Mouse (Mus musculus): ENCODE measurements around the gene Srebf2. TPM values are rescaled to one million over a fixed set of nuclear protein-coding genes. Genes with fewer than 3 reads are reported as not detected.
A peak's percentile ranks its signal among the peaks of the same experiment; 100 is the strongest.

Srebf2 gene
- polyA plus RNA-seq, 1 experiment from 2014 or later: 53.2 TPM

DNA sequence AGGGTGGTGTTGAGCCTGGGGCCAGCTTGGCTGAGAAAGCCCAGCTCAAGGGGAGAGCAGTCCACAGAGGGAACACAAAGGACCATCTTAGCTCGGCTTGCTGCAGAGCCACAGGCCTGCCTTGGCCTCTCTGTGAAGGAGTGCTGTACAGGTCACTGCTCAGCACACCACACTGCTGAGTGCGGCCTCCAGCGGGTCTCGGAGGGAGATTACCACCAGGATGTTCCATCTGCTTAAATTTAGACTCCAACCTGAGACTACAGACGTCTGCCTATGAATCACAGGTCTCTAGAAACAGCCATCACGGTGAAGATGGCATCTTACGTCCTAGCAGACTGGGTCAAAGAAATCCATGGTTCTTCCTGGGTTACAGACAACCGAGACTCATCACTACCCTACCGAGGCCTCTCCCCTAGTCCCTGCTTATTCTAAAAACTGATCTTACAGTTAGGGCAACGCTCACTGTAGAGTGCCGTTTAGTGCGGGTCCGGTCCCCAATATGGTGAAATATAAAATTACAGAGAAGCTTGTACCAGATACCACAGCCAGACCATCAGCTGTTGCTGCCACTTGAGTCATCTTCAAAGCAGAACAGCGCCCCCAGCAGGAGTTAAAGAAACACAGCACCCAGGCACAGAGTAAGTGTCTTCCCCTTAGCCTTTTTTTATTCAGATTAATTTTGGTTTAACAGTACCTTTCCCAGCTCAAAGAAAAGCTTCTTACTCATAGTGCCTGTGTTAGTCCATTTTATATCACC is 74.3 kb downstream of the Srebf2 start:
- Histone ChIP-seq H3K4me3 (ENCODE audit: low read depth, low read length) (no peak overlapping the region), H3K36me3 (ENCODE audit: control insufficient read depth, insufficient read depth) (no peaks in the 10 kb centered on the region), H3K9ac (ENCODE audit: low read depth, low read length) (no peak overlapping the region), H3K4me2 (ENCODE audit: low read depth, low read length) (no peak overlapping the region), H3K9me3 (replicated peaks; ENCODE audit: control insufficient read depth, low read length) (no peaks in the 10 kb centered on the region), H3K27me3 (ENCODE audit: control insufficient read depth, insufficient read depth, low read depth, low read length) (peaks cover 57% of the 10 kb centered on the region), H3K27ac (ENCODE audit: low read length) (no peak overlapping the region), H3K4me1 (ENCODE audit: control insufficient read depth, low read depth, low read length) (peaks cover 15% of the 10 kb centered on the region)
- WGBS (ENCODE audit: insufficient replicate concordance): 68% methylated on average over 14 of the region's 14 CpGs
- ATAC-seq (ENCODE audit: low read depth): no peak

DNA sequence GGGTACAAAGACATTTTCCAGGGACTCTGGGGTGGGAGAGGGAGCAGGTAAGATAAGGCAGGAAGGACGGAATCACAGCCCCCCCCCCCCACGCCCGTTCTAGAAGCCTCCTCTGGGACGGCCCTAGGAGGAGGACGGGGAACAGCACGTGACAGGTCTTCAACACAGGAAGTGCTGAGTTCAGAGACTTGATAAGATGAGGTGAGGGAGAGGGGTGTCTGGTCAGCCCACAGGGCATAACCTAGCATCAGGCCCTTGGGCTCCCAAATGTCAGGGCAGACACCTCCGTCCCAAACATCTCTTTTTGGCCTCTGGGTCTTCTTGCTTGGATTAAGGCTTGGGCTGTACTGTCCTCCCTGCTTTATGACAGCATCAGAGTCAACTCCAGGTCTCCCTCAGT is 76.3 kb downstream of the Srebf2 start:
- peaks cover 49% of the 10 kb centered on the region for H3K27me3 ChIP-seq (ENCODE audit: control insufficient read depth, insufficient read depth, low read depth, low read length)

DNA sequence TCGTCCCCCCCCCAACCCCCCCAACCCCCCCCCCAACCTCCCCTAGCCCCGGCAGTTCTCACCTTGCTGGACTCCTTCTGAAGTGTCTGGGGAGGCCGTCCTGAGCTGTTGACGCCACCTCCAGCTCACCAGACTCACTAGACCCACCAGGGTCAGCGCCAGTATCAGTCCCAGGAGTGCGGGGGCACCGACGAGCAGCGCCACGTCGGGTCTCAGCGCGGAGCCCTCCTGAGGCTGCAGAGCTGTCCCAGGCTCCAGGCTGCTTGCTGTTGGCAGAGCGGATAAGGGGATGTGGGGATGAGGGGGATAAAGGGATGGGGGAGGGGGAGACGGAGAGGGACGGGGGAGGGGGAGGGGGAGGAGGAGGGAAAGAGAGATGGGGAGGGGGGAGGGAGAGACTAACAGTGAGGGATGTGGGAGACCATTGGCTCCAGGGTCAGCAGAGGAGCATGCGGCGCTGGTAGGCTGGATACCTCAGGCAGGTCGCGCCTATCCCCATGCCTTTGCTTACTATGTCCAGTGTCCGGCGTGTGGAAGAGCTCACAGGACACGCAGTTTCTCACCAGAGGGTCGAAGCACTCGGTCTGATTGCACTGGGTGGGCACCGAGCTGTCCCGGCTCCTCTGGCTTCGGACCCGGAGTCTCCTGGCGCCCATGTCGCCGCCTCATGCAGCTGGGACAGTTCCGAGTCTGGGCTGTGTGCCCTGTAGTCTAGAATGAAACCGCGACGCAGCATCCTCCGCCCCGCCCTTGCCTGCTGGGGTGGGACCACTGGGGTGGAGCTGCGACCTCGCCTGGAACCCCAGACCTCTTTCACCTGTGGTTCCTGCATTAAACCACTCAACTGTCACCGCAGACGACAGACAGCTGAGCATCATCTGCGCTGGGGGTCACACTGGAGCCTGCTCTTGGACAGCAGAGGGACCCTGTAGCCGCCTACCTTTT is 76.9 kb downstream of the Srebf2 start, which contains the start of gene Tnfrsf13c:
Gene Tnfrsf13c (minus strand): TSS at position 713 of the 945 bp plus-strand sequence.
- H3K36me3 ChIP-seq (ENCODE audit: control insufficient read depth, insufficient read depth): no peaks in the 10 kb centered on the region
- no peak within 1 kb of the TSS for H3K27ac ChIP-seq (ENCODE audit: low read length)
- H3K9me3 ChIP-seq (replicated peaks; ENCODE audit: control insufficient read depth, low read length): no peaks in the 10 kb centered on the region
- H3K9ac ChIP-seq (ENCODE audit: low read depth, low read length): peak within 1 kb of the TSS; percentile 56
- H3K4me1 ChIP-seq (ENCODE audit: control insufficient read depth, low read depth, low read length): peaks cover 19% of the 10 kb centered on the region
- peak within 1 kb of the TSS; percentile 60 for H3K4me3 ChIP-seq (ENCODE audit: low read depth, low read length)
- WGBS (ENCODE audit: insufficient replicate concordance): 4% methylated on average over 43 of the region's 44 CpGs
- peak; percentile 69 for ATAC-seq (ENCODE audit: low read depth)
- H3K27me3 ChIP-seq (ENCODE audit: control insufficient read depth, insufficient read depth, low read depth, low read length): peaks cover 45% of the 10 kb centered on the region
- H3K4me2 ChIP-seq (ENCODE audit: low read depth, low read length): peak within 1 kb of the TSS; percentile 80

More for the DNA sequence above, 76.3 kb downstream of the Srebf2 start:
- Histone ChIP-seq H3K9me3 (replicated peaks; ENCODE audit: control insufficient read depth, low read length) (no peaks in the 10 kb centered on the region), H3K4me1 (ENCODE audit: control insufficient read depth, low read depth, low read length) (peaks cover 15% of the 10 kb centered on the region), H3K4me2 (ENCODE audit: low read depth, low read length) (no peak overlapping the region), H3K9ac (ENCODE audit: low read depth, low read length) (no peak overlapping the region), H3K36me3 (ENCODE audit: control insufficient read depth, insufficient read depth) (no peaks in the 10 kb centered on the region), H3K4me3 (ENCODE audit: low read depth, low read length) (no peak overlapping the region), H3K27ac (ENCODE audit: low read length) (no peak overlapping the region)
- WGBS (ENCODE audit: insufficient replicate concordance): 31% methylated on average over 7 of the region's 7 CpGs
- no peak for ATAC-seq (ENCODE audit: low read depth)

GRCm38 (mm10) chr15:82224602-82225215 is 77.7 kb downstream of the Srebf2 start:
- no peak overlapping the region for H3K27ac ChIP-seq (ENCODE audit: low read length)
- WGBS (ENCODE audit: insufficient replicate concordance): 37% methylated on average over 7 of the region's 7 CpGs
- peaks cover 27% of the 10 kb centered on the region for H3K4me1 ChIP-seq (ENCODE audit: control insufficient read depth, low read depth, low read length)
- H3K9me3 ChIP-seq (replicated peaks; ENCODE audit: control insufficient read depth, low read length): no peaks in the 10 kb centered on the region
- no peaks in the 10 kb centered on the region for H3K36me3 ChIP-seq (ENCODE audit: control insufficient read depth, insufficient read depth)
- peak; percentile 69 for ATAC-seq (ENCODE audit: low read depth)
- peak overlapping the region; percentile 56; the same call in 1 of the 2 replicates for H3K9ac ChIP-seq (ENCODE audit: low read depth, low read length)
- peak overlapping the region; percentile 80 for H3K4me2 ChIP-seq (ENCODE audit: low read depth, low read length)
- H3K4me3 ChIP-seq (ENCODE audit: low read depth, low read length): peak overlapping the region; percentile 60
- H3K27me3 ChIP-seq (ENCODE audit: control insufficient read depth, insufficient read depth, low read depth, low read length): peaks cover 37% of the 10 kb centered on the region

- H3K9ac ChIP-seq (ENCODE audit: low read depth, low read length): no peak overlapping the region
- H3K4me3 ChIP-seq (ENCODE audit: low read depth, low read length): no peak overlapping the region
- no peak overlapping the region for H3K4me2 ChIP-seq (ENCODE audit: low read depth, low read length)
- no peak for ATAC-seq (ENCODE audit: low read depth)
- peaks cover 38% of the 10 kb centered on the region for H3K4me1 ChIP-seq (ENCODE audit: control insufficient read depth, low read depth, low read length)
- no peaks in the 10 kb centered on the region for H3K36me3 ChIP-seq (ENCODE audit: control insufficient read depth, insufficient read depth)
- 69% methylated on average over 5 of the region's 5 CpGs for WGBS (ENCODE audit: insufficient replicate concordance)
- no peak overlapping the region for H3K27ac ChIP-seq (ENCODE audit: low read length)
- H3K27me3 ChIP-seq (ENCODE audit: control insufficient read depth, insufficient read depth, low read depth, low read length): peaks cover 36% of the 10 kb centered on the region
- H3K9me3 ChIP-seq (replicated peaks; ENCODE audit: control insufficient read depth, low read length): no peaks in the 10 kb centered on the region
These were observed 78.8 kb downstream of the Srebf2 start for GRCm38 (mm10) chr15:82225769-82226168.

DNA sequence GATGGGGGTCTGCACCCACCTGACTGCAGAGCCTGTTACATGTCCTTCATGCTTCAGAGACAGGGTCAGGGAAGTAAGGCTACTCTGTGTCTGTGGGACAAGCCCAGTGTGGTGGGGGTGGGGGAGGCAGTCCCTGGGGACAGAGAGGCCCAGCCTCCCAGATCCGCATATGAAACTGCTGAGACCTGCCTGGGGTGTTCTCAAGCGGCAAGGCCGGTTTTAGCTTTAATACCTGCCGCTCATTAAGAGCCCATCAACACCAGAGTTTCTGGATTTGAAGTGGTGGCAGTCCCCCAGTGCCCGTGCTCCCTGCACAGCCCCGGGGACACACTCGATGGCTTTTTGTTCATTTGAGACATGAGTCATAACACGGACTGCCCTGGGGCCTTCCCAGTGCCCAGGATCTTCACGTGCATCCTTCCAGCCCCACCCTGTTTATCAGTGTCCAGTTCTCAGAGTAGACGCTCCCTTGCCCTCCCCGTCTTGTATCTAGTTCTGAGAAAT is 82.6 kb downstream of the Srebf2 start:
- H3K4me2 ChIP-seq (ENCODE audit: low read depth, low read length): peak overlapping the region; percentile 64
- peak overlapping the region; percentile 27 for H3K4me3 ChIP-seq (ENCODE audit: low read depth, low read length)
- H3K27ac ChIP-seq (ENCODE audit: low read length): peak overlapping the region; percentile 87
- no peaks in the 10 kb centered on the region for H3K9me3 ChIP-seq (replicated peaks; ENCODE audit: control insufficient read depth, low read length)
- peaks cover 8% of the 10 kb centered on the region for H3K27me3 ChIP-seq (ENCODE audit: control insufficient read depth, insufficient read depth, low read depth, low read length)
- H3K4me1 ChIP-seq (ENCODE audit: control insufficient read depth, low read depth, low read length): peaks cover 31% of the 10 kb centered on the region
- H3K36me3 ChIP-seq (ENCODE audit: control insufficient read depth, insufficient read depth): no peaks in the 10 kb centered on the region
- 40% methylated on average over 11 of the region's 11 CpGs for WGBS (ENCODE audit: insufficient replicate concordance)
- peak; percentile 97 for ATAC-seq (ENCODE audit: low read depth)
- peak overlapping the region; percentile 59 for H3K9ac ChIP-seq (ENCODE audit: low read depth, low read length)

GRCm38 (mm10) chr15:82230098-82230611 is 83.2 kb downstream of the Srebf2 start:
- Histone ChIP-seq H3K4me3 (ENCODE audit: low read depth, low read length) (peak overlapping the region; percentile 27), H3K27ac (ENCODE audit: low read length) (peak overlapping the region; percentile 87), H3K27me3 (ENCODE audit: control insufficient read depth, insufficient read depth, low read depth, low read length) (peaks cover 3% of the 10 kb centered on the region), H3K9ac (ENCODE audit: low read depth, low read length) (peak overlapping the region; percentile 59), H3K4me1 (ENCODE audit: control insufficient read depth, low read depth, low read length) (peaks cover 26% of the 10 kb centered on the region), H3K36me3 (ENCODE audit: control insufficient read depth, insufficient read depth) (no peaks in the 10 kb centered on the region), H3K4me2 (ENCODE audit: low read depth, low read length) (peak overlapping the region; percentile 64), H3K9me3 (replicated peaks; ENCODE audit: control insufficient read depth, low read length) (no peaks in the 10 kb centered on the region)
- 56% methylated on average over 6 of the region's 6 CpGs for WGBS (ENCODE audit: insufficient replicate concordance)
- ATAC-seq (ENCODE audit: low read depth): peak; percentile 27

- no peak for ATAC-seq (ENCODE audit: low read depth)
- Histone ChIP-seq H3K27me3 (ENCODE audit: control insufficient read depth, insufficient read depth, low read depth, low read length) (no peaks in the 10 kb centered on the region; the same call in 1 of the 2 replicates), H3K9ac (ENCODE audit: low read depth, low read length) (no peak overlapping the region), H3K36me3 (ENCODE audit: control insufficient read depth, insufficient read depth) (no peaks in the 10 kb centered on the region), H3K4me1 (ENCODE audit: control insufficient read depth, low read depth, low read length) (peaks cover 28% of the 10 kb centered on the region), H3K4me3 (ENCODE audit: low read depth, low read length) (no peak overlapping the region), H3K9me3 (replicated peaks; ENCODE audit: control insufficient read depth, low read length) (no peaks in the 10 kb centered on the region), H3K4me2 (ENCODE audit: low read depth, low read length) (no peak overlapping the region), H3K27ac (ENCODE audit: low read length) (no peak overlapping the region; the same call in 1 of the 2 replicates)
- whole genome bisulfite sequencing (ENCODE audit: insufficient replicate concordance): 72% methylated on average over 4 of the region's 4 CpGs
These were observed 84.1 kb downstream of the Srebf2 start for GRCm38 (mm10) chr15:82231100-82231499.

Measured in liver, embryonic 16.5 days (tissue).